Mouse (Mus musculus) heart, adult 11 months (tissue): ENCODE results near the gene Arhgap44.

Experiments
- DNase-seq: peaks from one replicate; pipeline ENCODE4 v3.0.0; 2022

Arhgap44 gene

GRCm38 (mm10) chr11:64999685-65000084 lies 163.1 kb downstream of the Arhgap44 start:
- DNase-seq, result no peak

GRCm38 (mm10) chr11:64998439-64998838 lies 164.3 kb downstream of the Arhgap44 start:
- peak; percentile 98 for DNase-seq

- DNase-seq, result no peak
Observed at GRCm38 (mm10) chr11:64988556-64988955, 174.2 kb downstream of the Arhgap44 start.

GRCm38 (mm10) chr11:64979489-64979845 lies 183.3 kb downstream of the Arhgap44 start:
- DNase-seq, result no peak

- peak; percentile 100 for DNase-seq
Observed at GRCm38 (mm10) chr11:64978720-64979488, 183.9 kb downstream of the Arhgap44 start, which contains the start of gene Elac2. Gene Elac2, plus strand, starts transcription at chr11:64979038.

GRCm38 (mm10) chr11:64972418-64972817 lies 190.3 kb downstream of the Arhgap44 start:
- DNase-seq, result no peak

- peak; percentile 68 for DNase-seq
Observed at GRCm38 (mm10) chr11:64971471-64971988, 191.2 kb downstream of the Arhgap44 start.

- DNase-seq, result no peak
Observed at GRCm38 (mm10) chr11:64968939-64969342, 193.8 kb downstream of the Arhgap44 start.

GRCm38 (mm10) chr11:64968507-64968906 lies 194.3 kb downstream of the Arhgap44 start:
- peak; percentile 94 for DNase-seq

GRCm38 (mm10) chr11:64962629-64963028 lies 200.1 kb downstream of the Arhgap44 start:
- DNase-seq, result no peak

- peak; percentile 66 for DNase-seq
Observed at GRCm38 (mm10) chr11:64956962-64957729, 205.6 kb downstream of the Arhgap44 start.
